Mouse (Mus musculus) testis, adult 2 months (tissue): Measurements from ENCODE around the gene 4930558C23Rik. TPM values are rescaled to one million over a fixed set of nuclear protein-coding genes. Genes with fewer than 3 reads are reported as not detected.

ENCODE experiments used
- H3K27ac ChIP-seq: fragments of 200-500 bp; 2 replicates; pipeline ENCODE4 v1.5.1; 2012; ENCODE audit warnings: low read depth, low read length; ENCODE audit not compliant: control insufficient read depth, insufficient read depth
- H3K27me3 ChIP-seq: fragments of 200-500 bp; 2 replicates; pipeline ENCODE4 v1.6.1; 2012; ENCODE audit warnings: mild to moderate bottlenecking, low read length, moderate library complexity; ENCODE audit not compliant: control insufficient read depth, insufficient read depth
- H3K36me3 ChIP-seq: fragments of 200-500 bp; 2 replicates; pipeline ENCODE4 v1.6.1; 2012; ENCODE audit warnings: mild to moderate bottlenecking, low read length; ENCODE audit not compliant: control insufficient read depth, insufficient read depth
- H3K4me1 ChIP-seq: fragments of 200-500 bp; 2 replicates; pipeline ENCODE4 v1.6.1; 2012; ENCODE audit warnings: low read length; ENCODE audit not compliant: control insufficient read depth, insufficient read depth
- H3K4me3 ChIP-seq: fragments of 200-500 bp; 2 replicates; pipeline ENCODE4 v1.5.1; 2012; ENCODE audit warnings: low read depth, mild to moderate bottlenecking, low read length, moderate library complexity, mixed read lengths; ENCODE audit not compliant: control insufficient read depth
- CTCF ChIP-seq: fragments of 200-500 bp; IDR thresholded peaks from 2 replicates; pipeline ENCODE4 v1.5.1; 2012; ENCODE audit warnings: low read depth, mild to moderate bottlenecking, inconsistent platforms, low read length, moderate library complexity; ENCODE audit not compliant: control insufficient read depth, insufficient read depth, insufficient replicate concordance
- POLR2A ChIP-seq: fragments of 200-500 bp; IDR thresholded peaks from 2 replicates; pipeline ENCODE4 v1.6.1; 2012; ENCODE audit warnings: low read depth, mild to moderate bottlenecking, inconsistent platforms, low read length, moderate library complexity; ENCODE audit not compliant: control insufficient read depth
- polyA plus RNA-seq: library from polyadenylated mRNA; depleted of rRNA; stranded (reverse); fragments of >200 nt; gene quantifications from 2 replicates; pipeline ENCODE4 v1.2.3, GENCODE M21; 2012; rRNA removed

The 4930558C23Rik gene
- polyA plus RNA-seq, 1 experiment, result 300 TPM

DNA sequence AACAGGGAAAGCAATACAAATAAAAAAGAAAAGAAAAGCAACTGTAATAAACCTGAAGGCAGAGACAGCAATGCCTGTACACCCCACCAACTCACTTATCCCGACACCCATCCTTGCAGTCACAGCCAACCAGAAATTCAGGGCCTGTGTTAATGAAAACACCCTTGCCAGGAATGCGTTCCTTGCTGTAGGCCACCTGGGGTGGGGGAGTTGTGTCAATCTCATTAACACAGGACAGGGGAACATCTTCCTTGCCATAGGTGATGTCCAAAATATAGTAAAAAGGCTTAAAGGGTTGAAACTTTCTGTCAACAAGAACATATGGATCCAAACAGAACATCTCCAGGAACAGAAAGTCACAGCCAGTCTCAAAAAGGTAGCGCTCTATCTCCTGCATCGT lies 64.4 kb downstream of the 4930558C23Rik start:
- Histone ChIP-seq H3K36me3 (peaks cover 7% of the 10 kb centered on the region; the same call in 1 of the 2 replicates), H3K27ac (no peak overlapping the region), H3K4me1 (no peaks in the 10 kb centered on the region), H3K27me3 (no peaks in the 10 kb centered on the region), H3K4me3 (no peak overlapping the region)
- TF ChIP-seq CTCF, result no peak
- TF ChIP-seq POLR2A, result no peak

DNA sequence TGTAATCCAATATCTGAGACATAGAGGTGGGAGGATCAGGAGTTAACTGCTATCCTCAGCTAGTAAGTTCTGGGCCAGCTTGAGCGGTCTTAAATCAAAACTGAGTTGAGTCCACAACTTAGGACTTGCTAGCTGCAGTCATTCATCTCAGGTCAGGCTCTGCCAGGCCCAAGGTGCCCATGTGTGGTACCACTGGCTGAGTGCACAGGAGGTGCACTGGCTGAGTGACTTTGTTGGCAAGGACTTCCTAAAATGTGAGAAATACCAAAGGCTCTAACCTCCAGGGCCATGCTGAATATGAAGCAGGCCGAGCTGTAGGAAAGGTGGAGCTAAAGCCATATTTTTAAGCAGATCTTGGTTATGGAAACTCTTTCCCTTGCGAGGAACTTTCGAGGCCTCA lies 65.3 kb downstream of the 4930558C23Rik start:
- peaks cover 6% of the 10 kb centered on the region; the same call in 1 of the 2 replicates for H3K36me3 ChIP-seq

More for the DNA sequence above, 65.3 kb downstream of the 4930558C23Rik start:
- Histone ChIP-seq H3K27me3 (no peaks in the 10 kb centered on the region), H3K4me1 (no peaks in the 10 kb centered on the region), H3K27ac (no peak overlapping the region), H3K4me3 (no peak overlapping the region)
- TF ChIP-seq CTCF (no peak), POLR2A (no peak)

Other genes with a start within 250 kb of the 4930558C23Rik start
- gene Sema6c, start 242.4 kb downstream of the 4930558C23Rik start, polyA plus RNA-seq, result 31.3 and 38.5 TPM in 2 replicates
- 5.2 and 5.6 TPM in 2 replicates for gene Gabpb2, start 184.9 kb downstream of the 4930558C23Rik start, polyA plus RNA-seq
- gene Cdc42se1, start 174.1 kb downstream of the 4930558C23Rik start, polyA plus RNA-seq, result 95.8 and 99.6 TPM in 2 replicates
- gene Mllt11, start 170.7 kb downstream of the 4930558C23Rik start, polyA plus RNA-seq, result 744 and 839 TPM in 2 replicates
- gene Gm128, start 161.2 kb downstream of the 4930558C23Rik start, polyA plus RNA-seq, result 603 and 652 TPM in 2 replicates
- 1.9 and 2.0 TPM in 2 replicates for gene Bnipl, start 151.6 kb downstream of the 4930558C23Rik start, polyA plus RNA-seq
- gene Mindy1, start 121.5 kb downstream of the 4930558C23Rik start, polyA plus RNA-seq, result 60.3 and 61.1 TPM in 2 replicates
- gene Prune1, start 120.8 kb downstream of the 4930558C23Rik start, polyA plus RNA-seq, result 18.3 and 19.1 TPM in 2 replicates
- gene Anxa9, start 95.7 kb downstream of the 4930558C23Rik start, polyA plus RNA-seq, result 7.6 and 7.8 TPM in 2 replicates
- gene Cers2, start 88.0 kb downstream of the 4930558C23Rik start, polyA plus RNA-seq, result 27.5 and 27.6 TPM in 2 replicates
- 20.0 and 24.3 TPM in 2 replicates for gene Setdb1, start 45.6 kb downstream of the 4930558C23Rik start, polyA plus RNA-seq
- 13.6 TPM in 2 replicates for gene Arnt, start 31.5 kb upstream of the 4930558C23Rik start, polyA plus RNA-seq
- gene Ctsk, start 96.4 kb upstream of the 4930558C23Rik start, polyA plus RNA-seq, result 1.2 and 1.9 TPM in 2 replicates
- gene Ctss, start 123.9 kb upstream of the 4930558C23Rik start, polyA plus RNA-seq, result 1.6 and 1.7 TPM in 2 replicates
- gene Hormad1, start 156.8 kb upstream of the 4930558C23Rik start, polyA plus RNA-seq, result 19.5 and 29.7 TPM in 2 replicates
- gene Golph3l, start 186.1 kb upstream of the 4930558C23Rik start, polyA plus RNA-seq, result 6.7 and 7.8 TPM in 2 replicates
- gene Ensa, start 222.2 kb upstream of the 4930558C23Rik start, polyA plus RNA-seq, result 11.1 and 13.9 TPM in 2 replicates